Mouse (Mus musculus): Measurements from ENCODE around the gene Lpar5.

Gene Lpar5

DNA sequence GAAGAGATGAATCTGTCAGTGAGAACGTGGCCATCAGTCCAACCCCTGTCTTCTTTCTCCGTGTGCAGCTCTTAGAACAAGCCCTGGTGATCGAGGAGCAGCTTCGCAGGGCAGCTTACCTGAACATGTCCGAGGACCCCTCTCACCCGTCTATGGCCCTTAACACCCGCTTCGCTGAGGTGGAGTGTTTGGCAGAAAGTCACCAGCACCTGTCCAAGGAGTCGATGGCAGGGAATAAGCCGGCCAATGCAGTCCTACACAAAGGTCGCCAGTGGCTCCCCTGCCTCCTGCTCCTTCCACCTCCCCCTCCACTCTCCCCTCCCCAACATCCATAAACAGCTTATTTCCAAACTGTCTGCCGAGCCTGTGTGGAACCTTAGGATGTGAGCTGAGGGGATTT lies 61.0 kb downstream of the Lpar5 start:
- H3K36me3 ChIP-seq (ENCODE audit: control insufficient read depth, insufficient read depth, low read length, poor library complexity, severe bottlenecking), result peaks cover 8% of the 10 kb centered on the region
- DNase-seq (ENCODE audit: low read depth, low spot score), result no peak
- no peaks in the 10 kb centered on the region for H3K27me3 ChIP-seq (ENCODE audit: control insufficient read depth, insufficient read depth, low read length, poor library complexity, severe bottlenecking)

DNA sequence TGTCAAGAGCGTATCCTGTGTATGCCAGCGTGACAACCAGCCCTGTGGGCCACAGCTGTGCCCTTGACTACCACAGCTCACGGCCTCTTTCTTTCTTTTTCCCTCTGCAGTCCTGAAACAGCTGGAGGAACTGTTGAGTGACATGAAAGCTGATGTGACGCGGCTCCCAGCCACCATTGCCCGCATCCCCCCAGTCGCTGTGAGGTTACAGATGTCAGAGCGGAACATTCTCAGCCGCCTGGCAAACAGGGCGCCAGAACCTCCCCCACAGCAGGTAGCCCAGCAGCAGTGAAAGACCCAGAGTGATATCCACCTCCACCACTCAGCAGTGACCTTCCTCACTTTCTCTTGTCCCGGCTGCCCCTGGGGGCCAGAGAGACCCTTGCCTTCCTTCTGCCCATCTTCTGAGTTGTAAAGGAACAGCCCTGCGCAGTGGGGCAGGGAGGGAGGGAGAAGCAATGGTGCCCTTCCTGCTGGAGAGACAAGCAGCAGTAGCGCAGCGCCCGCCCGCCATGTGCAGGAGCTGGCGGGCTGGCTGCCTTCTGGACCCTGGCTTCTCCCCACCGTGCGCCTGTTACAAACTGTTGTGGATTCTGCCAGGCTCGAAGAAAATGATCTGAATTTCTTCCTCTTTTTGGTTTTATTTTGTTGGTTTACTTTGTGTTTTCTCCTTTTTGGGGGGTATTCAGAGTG lies 62.1 kb downstream of the Lpar5 start:
- Histone ChIP-seq H3K27me3 (ENCODE audit: control insufficient read depth, insufficient read depth, low read length, poor library complexity, severe bottlenecking) (no peaks in the 10 kb centered on the region), H3K36me3 (ENCODE audit: control insufficient read depth, insufficient read depth, low read length, poor library complexity, severe bottlenecking) (peaks cover 5% of the 10 kb centered on the region)
- DNase-seq (ENCODE audit: low read depth, low spot score), result no peak

DNA sequence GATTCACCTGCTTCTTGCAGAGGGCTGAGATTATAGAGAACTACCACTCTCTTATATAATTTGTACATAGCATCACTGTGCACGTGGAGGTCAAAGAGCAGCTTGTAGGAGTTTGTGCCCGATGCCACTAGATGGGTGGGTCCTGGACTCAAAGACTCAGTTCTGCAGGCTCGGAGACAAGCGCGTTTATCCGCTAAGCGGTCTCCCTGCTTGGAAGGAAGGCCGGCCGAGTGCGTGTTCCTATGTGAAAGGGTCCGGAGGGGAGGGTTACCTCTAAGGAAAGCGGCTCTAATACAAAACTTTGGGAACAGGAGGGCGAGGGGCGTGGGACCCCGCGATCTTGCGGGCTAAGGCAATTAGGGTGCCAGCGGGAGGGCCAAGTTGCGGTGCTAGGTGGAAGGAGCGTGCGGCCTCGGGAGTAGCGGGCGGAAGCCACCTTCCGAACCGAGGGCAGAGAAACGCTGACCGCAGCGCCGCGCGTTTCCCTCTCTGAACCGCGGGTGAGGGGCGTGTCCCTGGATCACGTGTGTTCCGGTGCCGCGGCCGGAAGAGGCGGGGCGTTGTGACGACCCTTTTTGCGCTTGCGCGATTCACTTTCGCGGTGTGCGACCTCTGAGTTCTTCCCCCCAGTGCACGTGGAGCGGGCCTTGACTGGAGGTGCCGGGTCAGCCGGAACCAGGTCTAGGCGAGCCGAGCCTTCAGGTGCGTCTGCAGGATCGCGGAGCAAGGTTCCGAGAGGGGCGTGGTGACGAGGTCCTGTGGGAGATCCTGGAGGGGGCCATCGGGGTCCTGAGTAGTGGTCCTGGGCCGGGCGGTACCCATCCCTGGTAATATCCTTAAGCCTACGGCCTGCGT lies 63.8 kb downstream of the Lpar5 start, which contains the start of gene Nop2:
Nop2 (plus strand) TSS at position 608 of the 855 bp plus-strand sequence.
- H3K36me3 ChIP-seq (ENCODE audit: control insufficient read depth, insufficient read depth, low read length, poor library complexity, severe bottlenecking), result peaks cover 5% of the 10 kb centered on the region
- H3K27me3 ChIP-seq (ENCODE audit: control insufficient read depth, insufficient read depth, low read length, poor library complexity, severe bottlenecking), result no peaks in the 10 kb centered on the region
- peak; percentile 97 for DNase-seq (ENCODE audit: low read depth, low spot score)

Measured in splenic B cell, adult 2 months (primary cell).